Mouse (Mus musculus): Measurements from ENCODE around the gene Mei1. TPM values are rescaled to one million over a fixed set of nuclear protein-coding genes. Genes with fewer than 3 reads are reported as not detected.
A peak's percentile ranks its signal among the peaks of the same experiment; 100 is the strongest.

Gene Mei1
- total and polyA plus RNA-seq, 2 experiments from 2014 or later: not detected

DNA sequence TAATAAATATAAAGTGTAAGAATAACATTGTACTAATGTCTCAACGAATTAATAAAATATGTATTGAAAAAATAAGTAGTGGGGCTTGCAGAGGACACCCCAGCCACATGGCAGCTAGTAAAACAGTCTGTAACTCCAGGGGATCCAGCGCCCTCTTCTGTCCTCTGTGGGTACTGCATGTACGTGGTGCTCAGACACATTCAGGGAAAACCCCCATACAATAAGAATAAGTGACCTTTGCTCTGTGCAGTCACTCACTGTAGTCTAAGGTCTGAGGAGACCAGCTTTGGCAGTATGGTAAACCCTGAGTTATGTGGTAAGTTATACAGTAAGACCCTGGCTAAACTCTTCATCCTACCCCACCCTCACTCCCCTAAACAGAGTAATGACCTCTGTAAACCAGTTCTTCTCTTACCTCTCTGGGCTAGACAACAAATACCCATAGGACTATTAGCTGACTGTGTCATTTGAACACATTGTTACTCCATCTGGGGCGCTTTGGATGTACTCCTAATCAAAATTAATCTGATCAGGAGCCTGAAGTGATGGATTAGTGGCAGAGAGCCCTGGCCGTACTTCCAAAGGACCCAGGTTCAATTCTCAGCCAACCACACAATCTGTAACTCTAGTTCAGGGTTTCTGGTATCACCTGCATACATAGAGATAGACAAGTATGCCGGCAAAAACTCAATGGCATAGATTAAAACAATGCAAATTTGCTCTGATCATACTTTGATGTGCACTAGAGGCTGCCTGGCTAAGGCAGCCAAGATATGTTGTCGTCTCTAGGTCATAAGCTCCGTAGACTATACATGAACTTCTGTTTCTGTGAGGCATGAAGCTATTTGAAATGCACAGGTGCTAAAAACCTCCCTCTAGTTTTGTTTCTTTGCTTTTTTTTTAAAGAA is 95.8 kb downstream of the Mei1 start:
- Histone ChIP-seq H3K4me2 (ENCODE audit: low read depth, low read length) (no peak overlapping the region; the same call in 1 of the 2 replicates), H3K9ac (replicated peaks; ENCODE audit: low read depth, low read length) (no peak overlapping the region), H3K9me3 (replicated peaks; ENCODE audit: control insufficient read depth, low read length) (no peaks in the 10 kb centered on the region), H3K4me1 (ENCODE audit: control insufficient read depth, insufficient read depth) (peaks cover 60% of the 10 kb centered on the region), H3K27ac (ENCODE audit: low read depth) (peak overlapping the region; percentile 41; the same call in 1 of the 2 replicates), H3K4me3 (ENCODE audit: low read depth, low read length) (no peak overlapping the region), H3K27me3 (ENCODE audit: control insufficient read depth, insufficient read depth, low read length) (no peaks in the 10 kb centered on the region), H3K36me3 (replicated peaks; ENCODE audit: control insufficient read depth, insufficient read depth, low read length) (peaks cover 7% of the 10 kb centered on the region; the same call in 1 of the 2 replicates)
- ATAC-seq (ENCODE audit: insufficient read depth, low read depth) (no peak; the same call in 1 of the 2 replicates), DNase-seq (ENCODE audit: low spot score) (peak; percentile 54)
- TF ChIP-seq EP300 (IDR thresholded peaks at IDR 0.05; ENCODE audit: low read depth): no peak
- peak; percentile 87 for TF ChIP-seq CTCF (IDR thresholded peaks at IDR 0.05; ENCODE audit: low read depth)
- WGBS: 52% methylated on average over 8 of the region's 8 CpGs

GRCm38 (mm10) chr15:82166240-82167100 is 96.7 kb downstream of the Mei1 start:
- H3K4me3 ChIP-seq (ENCODE audit: low read depth, low read length): no peak overlapping the region
- ATAC-seq (ENCODE audit: insufficient read depth, low read depth) (no peak), DNase-seq (ENCODE audit: low spot score) (no peak)
- TF ChIP-seq EP300 (IDR thresholded peaks at IDR 0.05; ENCODE audit: low read depth) (no peak), CTCF (IDR thresholded peaks at IDR 0.05; ENCODE audit: low read depth) (no peak)
- peaks cover 56% of the 10 kb centered on the region for H3K4me1 ChIP-seq (ENCODE audit: control insufficient read depth, insufficient read depth)
- no peaks in the 10 kb centered on the region for H3K27me3 ChIP-seq (ENCODE audit: control insufficient read depth, insufficient read depth, low read length)
- H3K4me2 ChIP-seq (ENCODE audit: low read depth, low read length): no peak overlapping the region; the same call in 1 of the 2 replicates
- no peaks in the 10 kb centered on the region for H3K9me3 ChIP-seq (replicated peaks; ENCODE audit: control insufficient read depth, low read length)
- 66% methylated on average over 22 of the region's 22 CpGs for WGBS
- peaks cover 16% of the 10 kb centered on the region for H3K36me3 ChIP-seq (replicated peaks; ENCODE audit: control insufficient read depth, insufficient read depth, low read length)
- peak overlapping the region; percentile 41; the same call in 1 of the 2 replicates for H3K27ac ChIP-seq (ENCODE audit: low read depth)
- H3K9ac ChIP-seq (replicated peaks; ENCODE audit: low read depth, low read length): 0 out of 2 replicates have a peak overlapping the region, but pooled peaks have one; percentile 2

GRCm38 (mm10) chr15:82167201-82168168 is 97.7 kb downstream of the Mei1 start:
- Histone ChIP-seq H3K27ac (ENCODE audit: low read depth) (peak overlapping the region; percentile 2; the same call in 1 of the 2 replicates), H3K4me1 (ENCODE audit: control insufficient read depth, insufficient read depth) (peaks cover 55% of the 10 kb centered on the region)
- WGBS: 60% methylated on average over 23 of the region's 23 CpGs

GRCm38 (mm10) chr15:82169671-82170070 is 99.9 kb downstream of the Mei1 start:
- Histone ChIP-seq H3K4me2 (ENCODE audit: low read depth, low read length) (0 out of 2 replicates have a peak overlapping the region, but pooled peaks have one; percentile 11), H3K9me3 (replicated peaks; ENCODE audit: control insufficient read depth, low read length) (no peaks in the 10 kb centered on the region), H3K9ac (replicated peaks; ENCODE audit: low read depth, low read length) (no peak overlapping the region), H3K36me3 (replicated peaks; ENCODE audit: control insufficient read depth, insufficient read depth, low read length) (peaks cover 44% of the 10 kb centered on the region), H3K27me3 (ENCODE audit: control insufficient read depth, insufficient read depth, low read length) (no peaks in the 10 kb centered on the region), H3K27ac (ENCODE audit: low read depth) (peak overlapping the region; percentile 47), H3K4me1 (ENCODE audit: control insufficient read depth, insufficient read depth) (peaks cover 40% of the 10 kb centered on the region), H3K4me3 (ENCODE audit: low read depth, low read length) (no peak overlapping the region)
- ATAC-seq (ENCODE audit: insufficient read depth, low read depth) (no peak), DNase-seq (ENCODE audit: low spot score) (no peak)
- no peak for TF ChIP-seq EP300 (IDR thresholded peaks at IDR 0.05; ENCODE audit: low read depth)
- no peak for TF ChIP-seq CTCF (IDR thresholded peaks at IDR 0.05; ENCODE audit: low read depth)
- 63% methylated on average over 5 of the region's 5 CpGs for WGBS

More at GRCm38 (mm10) chr15:82167201-82168168, 97.7 kb downstream of the Mei1 start:
- Histone ChIP-seq H3K4me2 (ENCODE audit: low read depth, low read length) (no peak overlapping the region), H3K4me3 (ENCODE audit: low read depth, low read length) (no peak overlapping the region), H3K9me3 (replicated peaks; ENCODE audit: control insufficient read depth, low read length) (no peaks in the 10 kb centered on the region), H3K9ac (replicated peaks; ENCODE audit: low read depth, low read length) (0 out of 2 replicates have a peak overlapping the region, but pooled peaks have one; percentile 2), H3K36me3 (replicated peaks; ENCODE audit: control insufficient read depth, insufficient read depth, low read length) (peaks cover 24% of the 10 kb centered on the region), H3K27me3 (ENCODE audit: control insufficient read depth, insufficient read depth, low read length) (no peaks in the 10 kb centered on the region)
- no peak for ATAC-seq (ENCODE audit: insufficient read depth, low read depth)
- no peak for TF ChIP-seq EP300 (IDR thresholded peaks at IDR 0.05; ENCODE audit: low read depth)
- TF ChIP-seq CTCF (IDR thresholded peaks at IDR 0.05; ENCODE audit: low read depth): no peak
- DNase-seq (ENCODE audit: low spot score): no peak

Data from heart, postnatal 0 days (tissue).